Mouse (Mus musculus) mesoderm, embryonic 11.5 days (tissue): ENCODE measurements around the gene 4930470P17Rik.

Experiments
- DNase-seq: peaks from one replicate; pipeline ENCODE4 v3.0.0-alpha.2; 2012; ENCODE audit warnings: low read depth, low spot score

The 4930470P17Rik gene

DNA sequence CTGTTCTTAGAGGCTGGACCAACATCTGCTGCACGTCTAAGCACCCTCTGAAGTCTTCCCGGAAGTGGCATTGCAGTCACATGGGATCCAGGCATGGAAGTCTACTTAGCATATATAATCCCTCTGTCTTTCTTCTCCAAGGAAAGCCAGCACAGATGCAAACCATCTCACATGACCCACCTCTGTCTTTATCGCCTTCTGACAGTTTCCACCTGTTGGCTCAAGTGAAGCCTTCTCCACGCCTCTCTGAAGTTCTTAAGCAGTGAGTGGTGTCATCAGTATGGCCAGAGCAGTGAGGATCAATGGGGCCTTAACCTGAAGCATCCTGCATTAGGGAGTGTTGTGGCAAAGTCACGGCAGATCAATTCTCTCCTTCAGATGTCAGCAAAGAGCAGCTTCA lies 23.2 kb downstream of the 4930470P17Rik start:
- no peak for DNase-seq

DNA sequence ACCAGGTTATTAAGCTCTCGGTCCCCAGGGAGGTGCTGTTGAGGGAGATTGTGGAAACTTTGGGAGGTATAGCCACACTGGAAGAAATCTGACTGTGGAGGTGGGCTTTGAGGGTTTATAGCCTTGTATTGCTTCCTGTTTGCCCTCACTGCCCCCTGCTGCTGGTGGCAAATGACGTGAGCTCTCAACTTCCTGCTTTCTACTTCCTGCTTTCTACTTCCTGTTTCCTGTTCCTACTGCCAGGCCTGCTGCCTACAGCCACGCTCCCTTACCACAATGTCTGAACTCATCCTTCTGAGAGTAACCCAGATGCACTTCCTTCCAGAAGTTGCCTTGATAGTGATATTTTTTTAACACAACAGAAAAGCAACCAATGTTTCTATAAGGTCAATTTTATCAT lies 24.3 kb downstream of the 4930470P17Rik start:
- DNase-seq, result no peak

DNA sequence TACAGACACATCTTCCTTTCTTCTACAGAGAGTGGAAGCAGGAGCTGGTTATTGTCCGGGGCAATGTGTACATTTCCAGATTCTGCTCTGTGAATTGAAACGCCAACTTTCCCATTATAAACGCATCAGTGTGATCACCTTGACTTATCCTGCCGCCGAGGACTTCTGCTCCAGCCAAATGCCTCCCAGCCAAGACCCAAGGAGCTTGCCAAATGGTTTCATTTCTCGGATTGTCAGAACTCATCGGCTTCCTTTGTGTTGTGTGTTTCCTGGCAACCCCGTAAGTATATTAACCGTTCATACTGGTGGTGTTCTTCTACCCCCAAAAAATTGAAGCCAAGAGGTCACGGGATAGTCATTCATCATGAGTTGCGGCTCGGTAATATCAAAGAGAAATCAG lies 25.7 kb downstream of the 4930470P17Rik start:
- DNase-seq, result no peak

DNA sequence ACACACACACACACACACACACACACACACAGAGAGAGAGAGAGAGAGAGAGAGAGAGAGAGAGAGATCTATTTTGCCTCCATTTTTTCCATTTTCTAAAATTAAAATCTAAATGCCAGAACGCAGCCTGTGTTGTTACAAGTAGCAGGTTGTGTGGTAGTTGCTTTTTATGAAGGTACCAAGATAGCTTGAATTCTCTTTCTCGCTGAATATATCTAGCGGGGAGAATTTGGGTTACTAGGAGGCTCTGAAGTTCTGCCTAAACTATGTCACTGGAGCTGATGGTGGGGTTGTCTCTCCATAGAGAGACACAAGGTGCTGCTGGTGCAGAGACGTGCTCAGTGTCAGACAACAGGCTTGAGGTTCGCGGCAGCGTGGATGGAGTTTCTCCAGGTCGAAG lies 36.8 kb downstream of the 4930470P17Rik start:
- DNase-seq, result no peak

DNA sequence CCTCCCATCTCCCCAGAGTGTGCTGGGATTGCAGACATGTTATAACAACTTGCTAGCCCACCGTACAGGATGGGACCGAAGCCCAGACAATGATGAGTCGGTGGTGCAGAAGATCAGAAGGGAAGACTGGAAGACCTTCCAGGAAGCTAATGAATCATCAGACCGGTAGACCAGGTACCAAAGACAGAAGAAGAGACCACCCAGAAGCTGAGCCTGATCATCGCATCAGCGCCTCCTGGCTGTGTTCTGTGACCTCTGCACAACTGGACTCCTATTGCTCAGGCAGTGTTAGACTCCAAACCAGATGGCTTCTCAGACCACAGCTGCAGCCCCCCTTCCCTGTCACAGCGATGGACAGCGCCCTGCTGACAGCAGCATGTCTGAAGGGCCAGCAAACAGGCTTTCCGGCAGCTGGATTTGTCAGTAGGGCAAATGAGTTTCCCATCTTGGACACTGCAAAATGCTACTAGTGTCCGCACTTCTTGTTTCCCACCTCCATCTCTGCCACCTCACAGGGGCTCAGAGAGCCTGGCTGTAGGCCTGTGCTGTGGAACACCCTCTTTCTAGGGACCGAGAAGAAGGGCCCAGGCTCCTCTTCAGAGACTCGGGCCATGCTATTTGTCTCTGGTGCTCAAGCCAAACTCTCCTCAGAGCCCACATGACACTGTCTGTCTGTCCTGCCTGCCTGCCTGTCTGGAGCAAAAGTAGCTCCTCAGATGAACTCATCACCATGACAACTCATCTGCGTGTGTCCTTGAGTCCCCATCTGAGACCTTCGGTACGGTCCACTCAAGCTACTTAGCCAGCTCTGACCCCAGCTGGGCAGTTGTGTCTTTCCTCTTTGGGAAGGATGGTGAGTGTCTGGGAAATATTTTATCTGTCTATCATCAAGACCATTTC lies 37.6 kb downstream of the 4930470P17Rik start:
- peak; percentile 48 for DNase-seq

DNA sequence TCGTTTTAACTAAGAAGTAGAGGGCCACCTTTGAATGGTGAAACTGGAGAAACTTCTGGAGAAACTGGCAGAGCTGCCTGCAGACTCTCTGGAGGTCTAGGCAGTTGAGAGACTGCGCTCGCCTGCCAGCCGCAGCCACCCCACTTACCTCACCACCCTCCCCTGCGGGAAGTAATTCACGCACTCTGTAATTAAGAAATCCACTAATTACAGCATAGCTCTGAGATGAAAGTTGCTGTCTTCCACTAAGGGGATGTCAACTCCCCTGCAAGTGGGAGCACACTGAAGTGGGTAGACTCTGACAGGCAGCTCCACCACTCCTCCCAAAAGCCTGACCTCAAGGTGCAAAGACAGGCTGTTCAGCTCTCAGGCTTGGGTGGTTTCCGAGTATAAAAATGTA lies 49.7 kb downstream of the 4930470P17Rik start:
- no peak for DNase-seq

DNA sequence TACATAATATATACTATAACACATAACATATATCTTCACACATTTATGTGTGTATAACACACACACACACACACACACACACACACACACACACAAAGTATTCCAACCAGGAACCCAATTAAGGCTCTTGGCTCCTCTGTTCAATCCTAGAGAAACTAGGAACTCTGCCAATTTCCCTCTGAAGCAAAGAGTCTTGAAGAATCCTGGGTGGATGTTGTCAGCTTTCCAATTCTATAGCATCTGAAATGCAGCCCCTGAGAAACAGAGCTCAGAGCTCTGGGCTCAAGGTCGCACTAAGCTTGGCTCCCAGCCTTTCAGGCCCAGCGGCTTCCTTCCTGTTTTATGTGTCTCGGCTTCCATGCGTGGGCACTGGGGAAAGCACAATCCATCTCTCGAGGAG lies 51.6 kb downstream of the 4930470P17Rik start:
- no peak for DNase-seq

DNA sequence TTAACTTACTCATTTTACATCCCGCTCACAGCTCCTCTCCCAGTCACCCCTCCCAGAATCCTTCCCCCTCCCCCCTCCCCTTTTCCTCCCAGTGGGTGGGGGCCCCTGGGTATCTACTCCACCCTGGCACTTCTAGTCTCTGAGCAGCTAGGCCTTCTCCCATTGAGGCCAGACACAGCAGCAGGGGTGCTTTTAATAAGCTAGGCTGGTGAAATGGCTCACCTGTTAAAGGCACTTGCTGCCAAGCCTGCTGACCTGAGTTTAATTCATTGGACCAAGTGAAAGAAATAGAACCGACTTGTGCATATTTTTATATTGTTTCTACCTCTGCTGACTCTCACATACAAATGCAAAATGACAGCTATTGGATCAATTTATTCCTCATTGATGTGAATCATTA lies 52.7 kb downstream of the 4930470P17Rik start:
- no peak for DNase-seq

DNA sequence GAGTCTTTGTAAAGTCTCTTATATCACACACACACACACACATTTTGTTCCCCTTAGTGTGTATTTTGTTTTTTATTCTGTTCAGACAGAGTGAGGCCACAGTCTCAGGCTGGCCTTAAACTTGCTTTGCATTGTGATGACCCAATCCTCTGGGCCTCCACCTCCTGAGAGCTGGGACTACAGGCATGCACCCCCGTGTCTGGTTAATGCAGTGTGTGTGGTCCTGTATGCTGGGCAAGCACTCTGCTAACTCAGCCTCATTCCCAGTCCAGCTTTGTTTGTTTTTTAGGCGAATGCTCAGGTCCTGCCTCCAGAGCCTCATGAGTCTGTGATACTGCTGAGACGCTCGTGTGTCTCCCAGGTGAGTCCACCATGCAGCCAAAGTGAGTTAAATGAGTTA lies 53.8 kb downstream of the 4930470P17Rik start:
- DNase-seq, result peak; percentile 45

DNA sequence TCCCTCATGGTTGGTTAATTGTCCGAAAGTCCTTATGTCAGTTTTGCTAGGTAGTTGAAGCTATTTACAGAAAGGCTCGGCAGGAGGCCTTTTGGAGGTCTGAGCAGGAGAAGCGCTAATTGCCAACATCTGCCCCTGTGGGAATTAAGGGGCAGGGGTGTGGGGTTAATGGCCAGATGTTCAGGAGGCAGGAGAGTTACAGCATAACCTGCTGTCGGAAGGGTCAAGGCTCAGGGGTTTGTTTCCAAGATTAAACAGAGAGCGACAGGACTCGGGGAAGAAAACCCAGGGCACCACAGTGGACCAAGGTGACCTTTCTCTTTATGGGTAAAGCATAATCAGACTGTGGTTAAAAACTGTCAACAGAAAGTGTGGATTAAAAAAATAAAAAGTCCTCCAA lies 54.3 kb downstream of the 4930470P17Rik start:
- peak; percentile 69 for DNase-seq

DNA sequence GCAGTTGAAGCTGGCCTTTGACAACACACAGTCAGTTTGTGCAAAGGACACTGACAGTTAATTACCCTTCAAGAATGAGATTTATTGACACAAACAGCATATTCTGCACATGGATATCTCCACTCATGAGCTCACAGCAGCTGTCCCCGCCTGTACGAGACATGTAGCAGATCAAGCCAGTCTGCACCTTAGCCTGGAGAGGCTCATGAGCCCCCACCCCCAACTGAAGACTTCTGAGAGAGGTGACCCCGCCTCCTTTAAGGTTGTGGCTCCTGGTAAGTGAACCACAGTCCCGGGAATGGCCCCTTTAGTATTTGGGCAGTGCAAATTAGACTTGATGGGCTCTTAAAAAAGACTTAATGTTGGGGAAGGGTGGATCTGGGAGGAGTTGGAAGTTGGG lies 56.1 kb downstream of the 4930470P17Rik start:
- peak; percentile 19 for DNase-seq

DNA sequence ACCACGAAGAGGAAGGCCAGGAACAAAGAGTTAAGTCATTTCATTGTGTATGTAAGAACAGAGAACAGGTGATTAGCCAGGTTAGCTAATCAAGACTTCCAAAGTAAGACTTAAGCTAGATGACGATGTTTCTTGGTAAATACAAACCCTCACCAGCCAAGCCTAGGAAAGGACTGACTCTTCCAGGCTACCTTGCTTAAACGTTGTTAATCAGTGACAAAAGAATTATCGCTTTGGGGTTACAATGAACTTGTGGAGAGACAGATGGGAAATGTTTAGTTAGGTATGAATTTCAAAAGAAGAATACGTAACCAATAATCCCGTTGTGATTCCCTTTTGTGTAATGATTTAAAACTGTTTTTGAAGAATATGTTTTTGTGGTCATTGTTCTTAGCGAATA lies 56.9 kb downstream of the 4930470P17Rik start:
- no peak for DNase-seq

DNA sequence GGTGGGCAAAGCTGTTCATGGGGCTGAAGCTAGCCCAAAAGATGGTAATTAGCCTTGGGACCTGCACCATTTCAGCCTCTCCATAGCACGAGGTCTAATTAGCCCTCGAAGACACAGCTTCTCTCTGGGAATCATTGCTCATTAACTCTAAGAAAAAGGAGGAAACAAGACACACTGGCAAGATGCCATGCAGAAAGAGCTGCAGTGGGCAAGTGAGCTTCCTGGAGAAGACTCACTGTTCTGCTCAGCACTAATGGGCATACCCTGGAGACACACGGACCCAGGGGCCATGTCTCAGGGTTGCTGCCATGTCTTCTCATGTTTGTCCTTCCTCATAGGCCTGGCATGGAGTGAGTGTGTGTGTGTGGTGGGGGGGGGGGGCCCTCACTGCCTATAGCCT lies 57.7 kb downstream of the 4930470P17Rik start:
- no peak for DNase-seq

DNA sequence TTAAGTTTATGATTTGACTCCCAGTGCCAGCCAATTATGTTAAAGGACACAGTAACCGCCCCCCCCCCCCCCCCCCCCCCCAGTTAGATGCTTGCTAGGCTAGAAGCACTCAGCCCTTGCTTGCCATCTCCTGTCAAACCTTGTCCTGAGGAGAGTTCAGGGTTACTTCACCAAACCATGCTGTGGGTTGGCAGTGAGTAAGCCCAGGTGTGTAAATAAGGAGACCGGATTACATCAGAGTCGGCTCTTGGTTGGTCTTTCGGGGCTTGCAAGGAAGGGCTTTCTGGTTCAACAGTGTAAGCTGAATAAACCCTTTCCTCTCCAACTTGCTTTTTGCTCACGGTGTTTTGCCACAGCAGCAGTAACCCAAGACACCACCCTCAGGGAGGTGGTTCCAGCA lies 58.2 kb downstream of the 4930470P17Rik start:
- no peak for DNase-seq

DNA sequence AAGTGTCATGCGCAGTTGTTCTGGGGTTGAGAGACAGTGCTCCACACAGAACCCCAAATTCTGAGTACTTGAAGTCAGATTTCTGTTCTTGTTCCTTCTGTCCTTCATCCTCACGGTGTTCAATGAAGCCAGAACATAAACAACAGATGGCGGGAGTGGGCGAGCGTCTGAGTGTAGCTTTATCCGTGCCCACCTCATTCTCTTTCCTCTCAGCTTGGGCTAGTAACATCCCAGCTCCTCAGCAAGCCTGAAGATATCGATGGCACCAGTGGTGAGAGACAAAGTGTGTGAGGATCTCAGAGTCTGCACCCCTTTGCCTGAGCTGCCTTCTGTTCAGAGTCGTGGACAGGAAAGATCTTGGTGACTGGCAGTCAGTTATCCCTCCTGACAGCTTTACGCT lies 62.6 kb downstream of the 4930470P17Rik start:
- no peak for DNase-seq

DNA sequence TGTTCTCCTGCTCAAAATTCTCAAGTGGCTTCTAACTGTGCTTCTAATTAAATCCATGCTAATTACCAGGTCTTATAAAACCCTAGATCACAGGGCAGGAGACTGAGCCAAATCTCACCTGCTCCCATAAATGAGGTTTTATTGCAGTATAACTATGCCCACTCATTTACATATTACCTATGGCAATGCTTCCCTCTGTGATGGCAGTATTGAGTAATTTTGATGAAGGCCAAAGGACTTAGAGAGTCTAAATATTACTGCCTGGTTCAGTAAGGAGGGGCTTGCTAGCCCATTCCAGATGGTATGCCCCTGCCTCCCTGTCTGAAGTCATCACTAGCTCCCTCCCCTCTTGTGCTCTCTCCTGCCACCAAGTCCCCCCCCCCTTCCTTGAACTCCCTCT lies 66.0 kb downstream of the 4930470P17Rik start:
- no peak for DNase-seq

DNA sequence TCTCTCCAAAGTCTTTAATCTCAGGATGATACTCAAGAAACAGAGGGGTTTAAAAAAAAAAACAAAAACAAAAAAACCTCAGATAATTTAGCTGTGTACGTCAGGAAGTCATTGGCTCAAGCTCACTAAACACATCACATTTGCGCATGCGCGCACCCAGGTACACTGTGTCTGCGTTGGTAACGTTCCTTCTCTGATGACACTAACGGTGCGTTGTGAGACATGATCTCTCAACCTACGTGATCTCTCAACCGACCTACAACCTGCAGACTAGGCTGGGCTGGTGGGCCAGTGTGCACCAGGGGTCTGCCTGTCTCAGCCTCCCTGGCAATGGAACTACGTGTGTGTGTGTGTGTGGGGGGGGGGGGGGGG lies 67.0 kb downstream of the 4930470P17Rik start:
- DNase-seq, result no peak

DNA sequence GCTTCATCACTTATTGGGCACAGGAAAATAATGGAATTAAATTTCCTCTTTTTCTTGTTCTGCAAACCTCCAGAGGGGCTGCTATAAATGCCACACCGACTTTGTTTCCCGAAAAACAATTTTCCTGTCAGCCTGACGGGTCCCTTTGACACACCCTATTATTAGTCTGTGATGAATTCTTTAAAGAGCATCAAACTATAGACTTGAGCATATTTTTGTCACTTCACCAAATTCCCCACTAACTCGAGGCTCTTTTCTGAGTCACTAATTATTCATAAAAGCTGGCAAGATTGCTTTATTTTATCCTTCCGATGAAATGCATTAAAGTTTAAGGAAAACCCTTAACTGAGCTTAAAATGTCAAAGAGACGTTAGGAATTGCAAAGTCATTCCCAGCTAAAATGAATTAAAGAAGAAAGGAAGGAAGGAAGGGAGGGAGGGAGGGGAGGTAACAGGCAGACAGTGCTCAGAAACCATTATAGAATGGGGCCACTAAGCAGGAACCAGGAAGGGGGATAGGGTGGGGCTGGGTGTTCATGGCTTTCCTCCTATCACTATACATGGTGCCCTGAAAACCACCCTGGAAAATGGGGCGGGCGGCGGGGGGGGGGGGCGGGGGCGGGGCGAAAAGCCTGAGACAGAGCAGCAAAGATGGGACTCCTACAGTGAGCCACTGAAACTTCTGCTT lies 67.6 kb downstream of the 4930470P17Rik start:
- DNase-seq, result no peak

DNA sequence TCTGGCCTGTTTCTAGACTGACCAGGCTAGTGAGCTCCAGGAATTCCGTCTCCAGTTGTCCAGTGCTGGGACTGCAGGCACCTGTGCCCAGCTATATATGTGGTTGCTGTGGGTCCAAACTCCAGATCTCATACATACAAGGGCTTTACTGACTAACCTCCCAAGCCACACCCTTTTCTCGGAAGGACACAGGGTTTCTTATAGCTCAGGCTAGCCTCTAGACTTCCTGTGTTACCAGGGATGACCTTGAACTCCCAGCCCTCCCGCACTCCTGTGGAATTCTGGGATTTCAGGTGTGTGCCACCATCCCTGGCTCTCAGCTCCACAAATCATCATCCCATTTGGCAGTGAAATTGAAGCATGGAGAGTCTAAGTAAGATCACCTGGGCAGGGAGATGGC lies 71.6 kb downstream of the 4930470P17Rik start:
- DNase-seq, result no peak

DNA sequence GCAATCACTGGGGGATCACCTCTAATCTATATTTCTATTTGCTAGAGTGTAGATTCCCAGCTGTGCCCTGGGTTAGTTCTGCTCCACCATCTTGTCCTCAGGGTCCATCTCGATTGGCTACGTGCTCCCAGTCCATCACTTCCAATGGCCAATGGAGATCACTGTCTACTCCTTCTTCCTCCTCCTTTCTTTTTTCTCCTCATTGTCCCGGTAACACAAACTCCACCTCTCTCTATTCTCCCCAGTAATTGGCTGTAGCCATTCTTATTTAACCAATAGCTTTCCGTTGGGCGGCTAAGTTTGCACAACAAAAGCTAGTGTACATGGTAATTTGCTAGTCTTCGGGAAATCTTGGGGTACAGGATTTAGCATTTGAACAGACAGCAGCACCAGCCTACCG lies 72.1 kb downstream of the 4930470P17Rik start:
- DNase-seq, result no peak
